Mouse (Mus musculus) thymus, adult 2 months (tissue): ENCODE results near the gene Mark1.

Experiments
- CTCF ChIP-seq: fragments of 200-500 bp; IDR thresholded peaks from 2 replicates; pipeline ENCODE4 v1.5.1; 2012; ENCODE audit warnings: mild to moderate bottlenecking, control low read depth, low read length, moderate library complexity, borderline replicate concordance; ENCODE audit not compliant: control insufficient read depth, poor library complexity, insufficient read depth; ENCODE audit errors: extremely low read depth
- POLR2A ChIP-seq: fragments of 200-500 bp; IDR thresholded peaks from 2 replicates; pipeline ENCODE4 v1.6.1; 2012; ENCODE audit warnings: mild to moderate bottlenecking, low read length, control low read depth, moderate library complexity; ENCODE audit not compliant: control insufficient read depth, poor library complexity, insufficient read depth; ENCODE audit errors: extremely low read depth

DNA sequence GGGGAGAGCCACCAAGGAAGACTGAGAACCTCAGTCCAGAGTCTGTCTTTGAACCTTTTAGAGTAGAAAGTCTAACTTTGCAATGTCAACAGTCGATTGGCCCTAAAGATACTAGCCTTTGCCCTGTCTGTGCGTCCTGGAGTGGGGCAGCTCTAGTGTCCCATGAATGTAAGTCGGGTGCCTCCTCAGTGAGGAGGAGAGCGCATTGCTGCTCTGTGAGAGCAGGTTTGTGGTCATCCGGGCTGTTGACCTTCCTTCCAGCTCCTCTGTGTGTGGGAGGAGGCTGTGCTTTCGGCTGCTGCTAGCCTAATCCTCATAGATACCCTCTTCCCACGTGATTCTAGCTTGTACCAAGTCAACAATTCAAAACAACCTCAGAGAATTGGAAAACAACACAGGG lies 148.2 kb downstream of the Mark1 start:
- no peak for TF ChIP-seq CTCF
- no peak for TF ChIP-seq POLR2A
